Mouse (Mus musculus) forebrain, embryonic 16.5 days (tissue): ENCODE data around the gene Slc16a3. TPM values are rescaled to one million over a fixed set of nuclear protein-coding genes. Genes with fewer than 3 reads are reported as not detected.

Experiments used
- ATAC-seq: fragments of 200-750 bp; cut with Nextera tagmentation; 2 replicates; pipeline ENCODE4 v1.8.0; 2017; ENCODE audit warnings: mild to moderate bottlenecking, moderate library complexity
- H3K27ac ChIP-seq: fragments of 300-500 bp; sonication (generic); 2 replicates; pipeline ENCODE4 v1.5.1; 2014; ENCODE audit warnings: low read length, control low read depth
- H3K27me3 ChIP-seq: fragments of 300-500 bp; sonication (generic); replicated peaks from 2 replicates; pipeline ENCODE4 v1.6.1; 2014; ENCODE audit warnings: low read length; ENCODE audit not compliant: control insufficient read depth, insufficient read depth
- H3K36me3 ChIP-seq: fragments of 300-500 bp; sonication (generic); 2 replicates; pipeline ENCODE4 v1.6.1; 2014; ENCODE audit not compliant: control insufficient read depth, insufficient read depth
- H3K4me1 ChIP-seq: fragments of 300-500 bp; sonication (generic); replicated peaks from 2 replicates; pipeline ENCODE4 v1.6.1; 2014; ENCODE audit warnings: low read length; ENCODE audit not compliant: control insufficient read depth, insufficient read depth
- H3K4me2 ChIP-seq: fragments of 300-500 bp; sonication (generic); 2 replicates; pipeline ENCODE4 v1.6.1; 2014; ENCODE audit warnings: mild to moderate bottlenecking, low read length, control low read depth
- H3K4me3 ChIP-seq: fragments of 300-500 bp; sonication (generic); replicated peaks from 2 replicates; pipeline ENCODE4 v1.5.1; 2014; ENCODE audit warnings: mild to moderate bottlenecking, low read length, control low read depth
- H3K9ac ChIP-seq: fragments of 300-500 bp; sonication (generic); replicated peaks from 2 replicates; pipeline ENCODE4 v1.6.1; 2014; ENCODE audit warnings: low read depth, low read length, control low read depth
- H3K9me3 ChIP-seq: fragments of 300-500 bp; sonication (generic); 2 replicates; pipeline ENCODE4 v1.6.1; 2016; ENCODE audit warnings: low read length; ENCODE audit not compliant: control insufficient read depth
- WGBS: fragments of 180-500 bp; shearing (Covaris S2); extraction: QIAGEN DNeasy Blood & Tissue Kit; methylation state at CpG from one replicate; pipeline ENCODE4 v1.1.7; 2014; 5-methylcytosine and 5-hydroxymethylcytosine counted together
- polyA plus RNA-seq: library from polyadenylated mRNA; unstranded; fragments of >200 nt; fragmentation: Nextera tagmentation; extraction: Ambion mirVana; gene quantifications from 2 replicates; pipeline ENCODE4 v1.2.1, GENCODE M21; 2015

Slc16a3 gene
- polyA plus RNA-seq, 1 experiment from 2014 or later = 9.5 TPM

DNA sequence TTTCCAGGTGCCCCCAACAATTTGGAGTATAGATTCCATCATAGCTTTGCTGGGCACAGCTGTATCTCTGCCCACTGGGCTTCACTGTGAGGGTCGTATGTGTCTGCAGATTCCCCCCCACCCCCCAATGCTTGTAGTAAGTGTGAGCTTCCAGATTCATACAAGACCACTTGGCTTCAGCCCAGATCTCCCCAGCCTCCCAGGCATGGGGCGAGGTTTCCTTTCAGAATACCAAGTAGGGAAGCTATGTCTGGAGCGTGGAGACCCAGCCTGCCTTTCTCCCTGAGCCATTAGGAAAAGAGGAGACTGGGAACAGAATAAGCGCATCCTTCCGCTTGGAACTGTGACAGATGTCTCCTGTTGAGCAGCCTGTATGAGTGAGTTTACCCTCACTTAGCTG is 45.3 kb downstream of the Slc16a3 start:
- H3K27me3 ChIP-seq = no peaks in the 10 kb centered on the region
- 54% methylated on average over 5 of the region's 5 CpGs for WGBS
- no peaks in the 10 kb centered on the region for H3K36me3 ChIP-seq

DNA sequence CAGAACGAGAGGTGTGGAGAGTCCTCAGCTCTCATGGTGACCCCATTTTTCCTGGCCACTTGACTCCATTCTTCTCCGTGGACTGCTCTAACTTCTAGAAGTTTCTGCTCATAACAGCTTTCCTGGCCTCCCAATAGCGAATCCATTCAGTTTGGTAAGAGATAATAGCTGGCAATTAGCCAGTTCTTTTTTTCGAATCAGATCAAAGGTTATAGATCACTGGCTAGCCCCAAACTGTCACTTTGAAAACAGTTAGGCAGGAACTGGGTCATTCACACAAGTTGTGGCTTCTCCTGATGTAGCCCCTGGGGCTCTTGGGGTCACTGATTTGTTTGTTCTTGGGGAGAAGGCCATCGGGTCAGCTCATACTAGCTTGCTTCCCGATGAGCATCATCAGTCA is 46.5 kb downstream of the Slc16a3 start:
- Histone ChIP-seq H3K27ac (no peak overlapping the region), H3K4me2 (no peak overlapping the region), H3K9me3 (no peaks in the 10 kb centered on the region), H3K4me3 (no peak overlapping the region), H3K36me3 (no peaks in the 10 kb centered on the region), H3K27me3 (no peaks in the 10 kb centered on the region), H3K4me1 (peaks cover 15% of the 10 kb centered on the region), H3K9ac (no peak overlapping the region)
- ATAC-seq = no peak
- 89% methylated on average over 6 of the region's 6 CpGs for WGBS

More for the DNA sequence above, 45.3 kb downstream of the Slc16a3 start:
- H3K9ac ChIP-seq = no peak overlapping the region
- no peaks in the 10 kb centered on the region for H3K9me3 ChIP-seq
- H3K4me1 ChIP-seq = peaks cover 26% of the 10 kb centered on the region
- no peak for ATAC-seq
- no peak overlapping the region for H3K4me3 ChIP-seq
- no peak overlapping the region for H3K27ac ChIP-seq
- H3K4me2 ChIP-seq = no peak overlapping the region

DNA sequence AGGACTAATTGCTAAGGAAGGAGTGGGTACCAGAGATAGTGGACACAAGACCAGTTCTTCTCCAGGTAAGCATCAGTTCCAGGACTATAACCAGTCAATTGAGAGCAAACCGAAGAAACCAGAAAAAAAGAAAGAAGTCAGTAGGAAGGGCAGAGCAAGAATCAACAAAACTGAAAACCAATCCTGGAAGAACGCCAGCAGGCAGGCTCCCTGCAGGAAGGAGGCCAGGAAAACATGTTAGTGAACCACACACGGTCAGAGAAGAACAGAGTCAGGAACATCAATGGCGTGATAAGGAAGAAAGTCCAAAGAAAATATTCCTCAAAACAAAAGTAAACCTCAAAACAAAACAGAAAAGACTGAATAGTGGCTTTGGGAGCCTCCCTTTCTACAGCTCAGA is 53.7 kb downstream of the Slc16a3 start:
- ATAC-seq = no peak
- Histone ChIP-seq H3K36me3 (no peaks in the 10 kb centered on the region), H3K4me3 (no peak overlapping the region), H3K4me1 (no peaks in the 10 kb centered on the region), H3K9ac (no peak overlapping the region), H3K9me3 (no peaks in the 10 kb centered on the region), H3K27me3 (no peaks in the 10 kb centered on the region), H3K4me2 (no peak overlapping the region), H3K27ac (no peak overlapping the region)
- 61% methylated on average over 4 of the region's 4 CpGs for WGBS

- no peaks in the 10 kb centered on the region for H3K36me3 ChIP-seq
- H3K27me3 ChIP-seq = no peaks in the 10 kb centered on the region
- no peak overlapping the region for H3K4me2 ChIP-seq
- no peak for ATAC-seq
- H3K9ac ChIP-seq = no peak overlapping the region
- no peak overlapping the region for H3K27ac ChIP-seq
- H3K4me3 ChIP-seq = no peak overlapping the region
- no peaks in the 10 kb centered on the region for H3K4me1 ChIP-seq
- WGBS = 54% methylated on average over 5 of the region's 5 CpGs
- no peaks in the 10 kb centered on the region for H3K9me3 ChIP-seq
These were observed 56.0 kb downstream of the Slc16a3 start for GRCm38 (mm10) chr11:121004281-121004680.

GRCm38 (mm10) chr11:121006184-121006583 is 57.9 kb downstream of the Slc16a3 start:
- Histone ChIP-seq H3K27ac (no peak overlapping the region), H3K27me3 (no peaks in the 10 kb centered on the region), H3K4me3 (no peak overlapping the region), H3K9me3 (no peaks in the 10 kb centered on the region), H3K4me1 (no peaks in the 10 kb centered on the region), H3K9ac (no peak overlapping the region), H3K4me2 (no peak overlapping the region), H3K36me3 (no peaks in the 10 kb centered on the region)
- no peak for ATAC-seq
- WGBS = 80% methylated on average over 6 of the region's 6 CpGs

- no peaks in the 10 kb centered on the region for H3K27me3 ChIP-seq
- H3K4me2 ChIP-seq = no peak overlapping the region
- H3K9me3 ChIP-seq = no peaks in the 10 kb centered on the region
- 95% methylated on average over 3 of the region's 3 CpGs for WGBS
- peaks cover 5% of the 10 kb centered on the region for H3K4me1 ChIP-seq
- ATAC-seq = no peak
- H3K36me3 ChIP-seq = no peaks in the 10 kb centered on the region
- H3K9ac ChIP-seq = no peak overlapping the region
- H3K4me3 ChIP-seq = no peak overlapping the region
- no peak overlapping the region for H3K27ac ChIP-seq
These were observed 61.9 kb downstream of the Slc16a3 start for GRCm38 (mm10) chr11:121010044-121010755.

Other genes with a start within 250 kb of the Slc16a3 start
- gene Cenpx, start 234.7 kb upstream of the Slc16a3 start, polyA plus RNA-seq = 82.8 and 95.0 TPM in 2 replicates
- 91.0 and 118 TPM in 2 replicates for gene Lrrc45, start 234.6 kb upstream of the Slc16a3 start, polyA plus RNA-seq
- 251 and 347 TPM in 2 replicates for gene Rac3, start 227.0 kb upstream of the Slc16a3 start, polyA plus RNA-seq
- gene Dcxr, start 221.2 kb upstream of the Slc16a3 start, polyA plus RNA-seq = 7.6 TPM in 2 replicates
- 0.92 and 4.8 TPM in 2 replicates for gene Cbr2, start 216.4 kb upstream of the Slc16a3 start, polyA plus RNA-seq
- 1.7 and 2.2 TPM in 2 replicates for gene Hmga1b, start 185.7 kb upstream of the Slc16a3 start, polyA plus RNA-seq
- 95.2 and 119 TPM in 2 replicates for gene Rfng, start 164.3 kb upstream of the Slc16a3 start, polyA plus RNA-seq
- gene Gps1, start 164.2 kb upstream of the Slc16a3 start, polyA plus RNA-seq = 287 and 305 TPM in 2 replicates
- 53.4 and 56.9 TPM in 2 replicates for gene Dus1l, start 152.1 kb upstream of the Slc16a3 start, polyA plus RNA-seq
- 92.0 and 97.4 TPM in 2 replicates for gene Fasn, start 123.9 kb upstream of the Slc16a3 start, polyA plus RNA-seq
- gene Ccdc57, start 15.6 kb upstream of the Slc16a3 start, polyA plus RNA-seq = 7.3 and 8.8 TPM in 2 replicates
- gene Csnk1d, start 42.9 kb downstream of the Slc16a3 start, polyA plus RNA-seq = 146 and 149 TPM in 2 replicates
- not detected in 2 replicates for gene Cd7, start 90.9 kb downstream of the Slc16a3 start, polyA plus RNA-seq
- gene Sectm1b, start 115.1 kb downstream of the Slc16a3 start, polyA plus RNA-seq = not detected in 2 replicates
- not detected in 2 replicates for gene Sectm1a, start 132.7 kb downstream of the Slc16a3 start, polyA plus RNA-seq
- gene Tex19.2, start 170.2 kb downstream of the Slc16a3 start, polyA plus RNA-seq = not detected in 2 replicates
- not detected in 2 replicates for gene Tex19.1, start 197.7 kb downstream of the Slc16a3 start, polyA plus RNA-seq
- 0.16 and 0.19 TPM in 2 replicates for gene Uts2r, start 211.8 kb downstream of the Slc16a3 start, polyA plus RNA-seq